Mouse (Mus musculus): ENCODE results near the gene Dhx32.

DNA sequence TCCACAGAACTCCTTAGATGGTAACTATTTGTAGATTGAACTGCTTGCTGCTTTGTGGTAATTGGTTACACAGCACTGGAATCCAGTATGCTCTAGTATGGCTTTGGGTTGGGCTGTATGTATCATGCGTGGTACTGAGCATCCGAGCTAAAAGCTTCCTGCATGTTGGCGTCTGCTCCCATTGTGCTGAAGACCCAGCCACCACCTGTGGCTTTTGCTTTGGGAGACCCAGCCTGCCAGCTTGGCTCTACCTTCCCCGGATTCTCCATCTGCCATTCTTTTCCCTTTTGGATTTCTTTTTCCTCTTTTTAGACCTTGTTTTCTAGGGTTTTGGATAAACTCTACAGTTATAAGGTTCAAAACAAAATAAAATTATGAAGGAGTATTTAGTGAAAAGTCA, 7.6 kb upstream of the Dhx32 start:
- TF ChIP-seq POLR2A (IDR thresholded peaks at IDR 0.05; ENCODE audit: control insufficient read depth in 1 of 2, insufficient read depth in 1 of 2, low read depth in 1 of 2, low read length in 2 of 2, poor library complexity in 1 of 2), result no peak
- TF ChIP-seq NELFE (IDR thresholded peaks at IDR 0.05; ENCODE audit: low read depth, low read length), result no peak
- TF ChIP-seq TAL1 (IDR thresholded peaks at IDR 0.05; ENCODE audit: low read length), result no peak
- TF ChIP-seq JUND (IDR thresholded peaks at IDR 0.05; ENCODE audit: low read depth, low read length), result no peak

Data from MEL (cell line).